Mouse (Mus musculus) naive thymus-derived CD4-positive, alpha-beta T cell, adult 2 months (primary cell): Measurements from ENCODE around the gene Stxbp5.
A peak's percentile ranks its signal among the peaks of the same experiment; 100 is the strongest.

Source experiments
- DNase-seq: peaks from one replicate; pipeline ENCODE4 v3.0.0-alpha.2; 2011; ENCODE audit warnings: low read depth

Gene Stxbp5

GRCm38 (mm10) chr10:9857850-9858249, 43.0 kb downstream of the Stxbp5 start:
- no peak for DNase-seq

GRCm38 (mm10) chr10:9856792-9857191, 44.1 kb downstream of the Stxbp5 start:
- DNase-seq = no peak

- no peak for DNase-seq
Observed at GRCm38 (mm10) chr10:9846408-9846807, 54.5 kb downstream of the Stxbp5 start.

GRCm38 (mm10) chr10:9839408-9839807, 61.5 kb downstream of the Stxbp5 start:
- no peak for DNase-seq

GRCm38 (mm10) chr10:9834986-9835385, 65.9 kb downstream of the Stxbp5 start:
- DNase-seq = no peak

GRCm38 (mm10) chr10:9832937-9833336, 67.9 kb downstream of the Stxbp5 start:
- no peak for DNase-seq

GRCm38 (mm10) chr10:9829744-9830143, 71.1 kb downstream of the Stxbp5 start:
- DNase-seq = no peak

DNA sequence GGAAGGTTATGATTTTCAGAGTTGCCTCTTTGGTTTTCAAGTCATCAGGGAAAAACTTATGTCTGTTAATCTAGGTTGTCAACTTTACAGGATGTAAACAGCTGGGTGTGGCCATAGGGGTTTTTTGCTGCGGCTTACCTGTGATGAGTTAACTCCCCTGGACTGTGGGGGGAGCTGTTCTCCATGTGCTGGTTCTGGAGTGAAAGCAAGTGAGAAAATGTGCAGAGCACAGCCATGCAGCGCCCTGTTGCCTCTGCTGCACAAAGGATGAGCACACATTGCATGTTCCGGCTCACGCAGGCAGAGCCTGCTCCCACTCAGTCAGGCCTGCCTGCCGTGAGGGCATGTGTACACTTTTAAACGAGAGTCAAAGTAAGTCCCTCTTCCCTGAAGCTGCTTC, 79.6 kb downstream of the Stxbp5 start:
- DNase-seq = peak; percentile 49

DNA sequence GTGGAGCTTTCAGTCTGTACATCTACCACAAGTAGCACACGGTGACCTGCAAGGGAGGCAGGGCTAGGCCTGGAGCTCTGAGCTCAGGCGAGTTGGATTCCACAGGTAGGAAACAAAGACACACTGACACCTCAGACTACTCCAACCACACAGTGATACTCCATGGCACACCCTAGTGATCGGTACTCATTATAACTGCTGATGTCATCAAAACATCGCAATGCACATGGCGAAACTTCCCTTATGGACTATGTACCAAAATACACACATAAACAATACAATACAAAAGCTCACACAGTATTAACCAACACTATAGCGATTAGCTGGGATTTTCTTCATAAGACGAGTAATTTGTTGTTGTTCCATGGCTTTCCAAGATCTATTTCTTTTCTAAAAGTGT, 82.3 kb downstream of the Stxbp5 start:
- DNase-seq = no peak

DNA sequence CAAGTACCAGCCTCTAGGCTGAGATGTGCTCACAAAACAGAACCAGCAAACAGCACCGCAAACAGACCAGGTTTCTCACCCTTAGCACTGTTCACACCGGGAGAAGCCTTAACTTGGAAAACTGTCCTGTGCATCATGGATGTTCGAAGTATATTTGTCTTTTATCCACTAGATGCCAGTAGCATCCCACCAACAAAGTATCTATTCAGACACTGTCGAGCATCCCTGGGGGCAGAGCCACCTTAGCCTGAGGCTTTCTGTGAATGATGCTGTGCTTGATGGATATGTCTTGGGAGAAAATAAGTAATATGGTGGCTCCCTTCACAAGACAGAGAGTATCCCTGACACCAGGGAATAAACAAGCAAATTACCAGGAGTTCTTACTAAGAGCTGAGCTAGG, 87.0 kb downstream of the Stxbp5 start:
- peak; percentile 9 for DNase-seq

- no peak for DNase-seq
Observed at GRCm38 (mm10) chr10:9807596-9807995, 93.3 kb downstream of the Stxbp5 start.

- no peak for DNase-seq
Observed at GRCm38 (mm10) chr10:9805341-9805740, 95.5 kb downstream of the Stxbp5 start.

- no peak for DNase-seq
Observed at GRCm38 (mm10) chr10:9803126-9803525, 97.8 kb downstream of the Stxbp5 start.

DNA sequence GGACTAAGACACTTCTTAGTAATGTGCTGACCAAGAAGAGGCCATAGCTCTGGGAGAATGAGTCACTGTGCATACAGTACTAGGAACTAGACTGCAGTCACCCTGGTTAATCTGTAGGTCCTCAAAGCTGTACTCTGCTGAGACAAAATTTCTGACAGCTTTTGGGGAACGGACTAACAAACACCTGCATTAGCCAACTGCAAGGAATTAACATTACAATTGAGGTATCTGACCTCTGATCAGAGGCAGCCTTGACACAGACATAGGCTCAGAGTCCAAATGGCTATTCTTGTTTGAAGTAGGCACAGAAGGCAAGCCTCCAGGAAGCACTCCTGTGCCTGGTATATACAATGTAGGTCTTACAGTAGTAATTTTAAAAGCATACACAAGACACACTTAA, 99.3 kb downstream of the Stxbp5 start:
- no peak for DNase-seq

- no peak for DNase-seq
Observed at GRCm38 (mm10) chr10:9799085-9799484, 101.8 kb downstream of the Stxbp5 start.

DNA sequence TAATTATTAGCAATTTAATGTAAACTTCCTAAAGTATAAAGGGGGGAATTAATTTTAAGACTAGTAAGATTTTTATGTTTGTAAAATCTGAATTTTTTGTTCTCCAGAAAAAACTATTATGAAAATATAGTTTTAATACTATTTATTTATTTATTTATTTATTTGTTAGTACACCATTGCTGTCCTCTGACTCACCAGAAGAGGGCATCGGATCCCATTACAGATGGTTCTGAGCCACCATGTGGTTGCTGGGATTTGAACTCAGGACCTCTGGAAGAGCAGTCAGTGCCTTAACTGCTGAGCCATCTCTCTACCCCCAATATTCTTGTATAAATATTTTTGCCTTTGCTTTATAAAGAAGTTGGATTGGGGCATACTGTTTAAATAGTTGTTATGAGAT, 104.5 kb downstream of the Stxbp5 start:
- DNase-seq = no peak

DNA sequence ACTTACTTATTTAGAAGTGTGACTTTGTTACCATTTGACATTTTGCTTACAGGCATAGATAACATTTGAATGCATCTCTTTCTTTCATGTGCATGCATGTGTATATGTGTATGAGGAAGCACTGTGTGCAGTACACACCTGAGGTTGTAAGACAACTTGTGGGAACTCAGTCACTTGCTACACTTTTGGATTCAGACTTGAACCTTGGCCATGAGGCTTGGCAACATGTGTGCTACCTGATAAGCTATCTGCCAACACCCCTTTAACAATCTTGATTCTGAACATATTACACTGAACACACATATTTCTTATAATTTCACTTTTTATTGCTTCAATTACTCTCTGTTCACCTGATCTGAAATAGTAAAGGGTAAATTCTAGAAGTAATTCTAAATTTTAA, 106.5 kb downstream of the Stxbp5 start:
- no peak for DNase-seq

GRCm38 (mm10) chr10:9790947-9791346, 109.9 kb downstream of the Stxbp5 start:
- peak; percentile 9 for DNase-seq

- no peak for DNase-seq
Observed at GRCm38 (mm10) chr10:9786461-9786860, 114.4 kb downstream of the Stxbp5 start.

DNA sequence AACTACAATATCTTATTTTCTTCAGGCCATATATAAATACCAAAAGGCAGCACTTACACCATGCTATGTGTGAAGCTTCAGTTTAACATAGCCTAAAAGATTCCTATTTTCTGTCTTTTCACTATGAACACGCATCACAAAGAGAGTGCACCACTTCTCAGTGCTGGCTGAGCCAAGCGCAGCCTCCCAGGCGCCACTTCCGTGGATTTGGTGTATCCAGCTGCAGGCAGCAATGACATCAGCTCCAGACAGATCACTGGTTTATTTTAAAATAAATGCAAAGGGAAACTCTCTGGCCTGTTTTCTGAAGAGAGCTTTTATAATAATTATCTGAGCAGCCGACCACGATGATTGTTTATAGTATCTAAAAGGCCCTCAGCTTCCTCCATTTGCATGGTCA, 115.2 kb downstream of the Stxbp5 start:
- DNase-seq = no peak

DNA sequence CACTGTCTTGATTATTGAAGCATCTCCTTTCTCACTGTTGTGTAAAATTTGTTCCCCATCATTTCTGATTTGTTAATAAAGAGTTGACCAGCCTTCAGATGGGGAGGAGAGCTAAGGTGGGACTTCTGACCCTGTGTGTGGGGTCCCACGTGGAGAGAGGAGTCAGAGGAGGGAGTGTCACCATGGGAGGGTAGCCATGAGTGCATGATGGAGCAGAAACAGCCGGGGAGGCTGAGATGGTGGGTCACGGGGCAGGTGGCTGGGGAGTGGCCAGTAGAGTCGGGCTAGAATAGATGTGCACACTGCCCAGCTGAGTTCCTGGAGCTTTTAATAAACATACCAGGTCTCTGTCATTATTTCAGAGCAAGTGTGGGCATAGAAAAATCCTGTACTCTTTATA, 121.0 kb downstream of the Stxbp5 start:
- no peak for DNase-seq

GRCm38 (mm10) chr10:9770261-9770660, 130.6 kb downstream of the Stxbp5 start:
- no peak for DNase-seq

GRCm38 (mm10) chr10:9763831-9764230, 137.0 kb downstream of the Stxbp5 start:
- no peak for DNase-seq

DNA sequence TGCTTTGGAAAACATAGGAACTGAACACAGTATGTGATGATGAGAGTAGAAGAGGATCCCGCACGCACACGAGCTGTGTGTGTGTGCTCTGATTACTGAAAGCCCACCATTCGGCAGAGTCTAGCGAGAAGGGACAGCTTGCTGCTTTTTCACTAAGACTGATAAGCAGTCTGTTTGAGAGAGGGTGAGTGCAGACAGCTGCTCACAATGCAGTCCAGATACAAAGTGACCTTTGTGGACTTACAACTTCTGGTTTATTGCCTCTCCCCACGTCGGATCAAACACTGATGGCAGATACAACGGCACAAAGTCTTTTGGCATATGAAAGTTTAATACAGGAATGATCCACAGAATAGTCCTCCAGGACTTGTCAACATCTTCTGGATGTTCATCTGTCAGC, 140.6 kb downstream of the Stxbp5 start:
- DNase-seq = no peak

DNA sequence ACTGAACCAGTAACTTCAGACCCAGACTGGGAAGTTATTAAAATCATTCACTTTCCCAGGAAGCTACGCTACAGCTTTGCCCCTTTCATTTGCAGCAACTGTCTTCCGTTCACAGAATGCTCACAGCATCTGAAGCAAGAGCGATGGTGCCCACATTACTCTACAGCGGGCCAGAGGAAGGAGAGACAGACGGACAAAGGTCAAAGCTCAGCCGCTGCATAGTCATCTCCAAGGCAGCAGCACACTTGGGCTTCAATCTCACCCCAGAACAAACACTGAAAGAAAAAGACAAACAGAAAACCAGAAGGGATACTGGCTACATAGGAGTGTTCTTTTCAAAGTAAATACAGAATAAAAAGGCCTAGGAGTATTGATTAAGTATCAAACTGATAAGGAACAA, 144.3 kb downstream of the Stxbp5 start:
- no peak for DNase-seq
